Mouse (Mus musculus) kidney, adult 2 months (tissue): Measurements from ENCODE around the gene Arhgap6.

ENCODE experiments used
- CTCF ChIP-seq: fragments of 200-500 bp; conservative IDR thresholded peaks from 2 replicates; pipeline ENCODE4 v1.5.1; 2011; ENCODE audit warnings: low read depth, mild to moderate bottlenecking, control low read depth, low read length, moderate library complexity, mixed read lengths; ENCODE audit not compliant: insufficient read depth, insufficient read length
- POLR2A ChIP-seq: fragments of 200-500 bp; IDR thresholded peaks from one replicate; pipeline ENCODE4 v1.6.1; 2011; ENCODE audit warnings: low read depth, low read length, control low read depth

GRCm38 (mm10) chrX:169062555-169062954 is 267.7 kb downstream of the Arhgap6 start:
- TF ChIP-seq CTCF (no peak), POLR2A (no peak)
